Mouse (Mus musculus) erythroblast, embryonic 14.5 days (primary cell): ENCODE data around the gene Slc2a4. TPM values are rescaled to one million over a fixed set of nuclear protein-coding genes. Genes with fewer than 3 reads are reported as not detected.

Experiments used
- H3K27me3 ChIP-seq: 2 replicates; pipeline ENCODE4 v1.6.1; 2012; ENCODE audit warnings: inconsistent platforms; ENCODE audit not compliant: control insufficient read depth
- H3K36me3 ChIP-seq: 2 replicates; pipeline ENCODE4 v1.6.1; 2012; ENCODE audit warnings: mild to moderate bottlenecking, inconsistent platforms; ENCODE audit not compliant: control insufficient read depth
- H3K4me1 ChIP-seq: 2 replicates; pipeline ENCODE4 v1.6.1; 2012; ENCODE audit warnings: inconsistent platforms; ENCODE audit not compliant: control insufficient read depth
- H3K4me3 ChIP-seq: replicated peaks from 2 replicates; pipeline ENCODE3; 2012; ENCODE audit warnings: moderate library complexity, mild to moderate bottlenecking, inconsistent platforms
- H3K9me3 ChIP-seq: 2 replicates; pipeline ENCODE4 v1.6.1; 2012; ENCODE audit warnings: low read length, inconsistent platforms, mixed read lengths; ENCODE audit not compliant: control insufficient read depth
- GATA1 ChIP-seq: IDR thresholded peaks from 2 replicates; pipeline ENCODE4 v1.6.1; 2012; ENCODE audit warnings: low read length, inconsistent platforms, mixed read lengths
- TAL1 ChIP-seq: IDR thresholded peaks from 3 replicates; pipeline ENCODE4 v1.6.1; 2012; ENCODE audit warnings: low read length, inconsistent platforms, mixed read lengths
- polyA plus RNA-seq: library from polyadenylated mRNA; stranded (reverse); fragments of >175 nt; gene quantifications from 2 replicates; pipeline ENCODE4 v1.2.3, GENCODE M21; 2012

Gene Slc2a4
- polyA plus RNA-seq, 1 experiment, result 7.7 TPM

DNA sequence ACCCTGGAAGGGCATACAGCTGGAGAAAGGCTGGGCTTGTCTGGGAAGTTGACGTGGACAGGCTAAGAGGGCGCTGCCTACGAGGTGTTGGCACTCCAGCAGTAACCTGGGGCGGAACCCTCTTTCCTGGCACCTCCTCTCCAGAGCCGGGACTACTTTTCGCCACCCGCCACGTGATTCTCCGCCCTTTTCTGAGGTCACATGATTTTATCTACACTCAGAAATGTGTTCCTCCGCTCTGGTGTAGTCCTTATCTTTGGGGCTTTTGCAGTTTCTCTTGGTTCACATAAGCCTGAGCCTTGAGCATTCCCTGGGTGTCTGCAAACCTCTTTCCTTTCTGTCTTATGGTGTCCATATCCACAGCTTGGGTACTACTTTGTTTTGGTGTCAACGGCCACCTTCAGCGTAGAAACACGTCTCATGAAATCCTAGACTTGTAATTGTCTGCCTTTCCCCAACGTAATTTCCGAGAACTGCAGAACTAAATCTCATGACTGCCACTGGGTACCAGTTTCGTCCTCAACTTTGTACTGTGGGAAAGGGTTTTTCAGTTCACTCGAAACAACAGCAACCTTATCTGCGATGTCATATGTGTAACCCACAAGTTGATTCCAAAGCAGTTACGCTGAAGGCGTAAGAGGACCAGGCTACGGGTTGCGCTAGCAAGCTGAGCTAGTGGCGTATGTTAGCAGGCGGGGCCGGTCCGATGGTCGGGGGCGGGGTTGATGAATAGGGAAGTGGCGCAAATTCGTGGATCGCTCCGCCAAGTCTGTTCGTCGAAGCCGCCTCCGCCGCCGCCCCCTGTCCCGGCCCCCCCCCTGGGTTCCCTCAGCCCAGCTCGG lies 43.1 kb upstream of the Slc2a4 start, which contains the start of gene Gabarap:
TSS of gene Gabarap (plus strand) at position 294 of the 842 bp plus-strand sequence.
- peaks cover 71% of the 10 kb centered on the region for H3K36me3 ChIP-seq
- H3K9me3 ChIP-seq, result no peaks in the 10 kb centered on the region
- TF ChIP-seq GATA1 (peak; percentile 77), TAL1 (no peak)
- H3K4me1 ChIP-seq, result peaks cover 43% of the 10 kb centered on the region
- no peaks in the 10 kb centered on the region for H3K27me3 ChIP-seq
- H3K4me3 ChIP-seq, result peak within 1 kb of the TSS; percentile 86

DNA sequence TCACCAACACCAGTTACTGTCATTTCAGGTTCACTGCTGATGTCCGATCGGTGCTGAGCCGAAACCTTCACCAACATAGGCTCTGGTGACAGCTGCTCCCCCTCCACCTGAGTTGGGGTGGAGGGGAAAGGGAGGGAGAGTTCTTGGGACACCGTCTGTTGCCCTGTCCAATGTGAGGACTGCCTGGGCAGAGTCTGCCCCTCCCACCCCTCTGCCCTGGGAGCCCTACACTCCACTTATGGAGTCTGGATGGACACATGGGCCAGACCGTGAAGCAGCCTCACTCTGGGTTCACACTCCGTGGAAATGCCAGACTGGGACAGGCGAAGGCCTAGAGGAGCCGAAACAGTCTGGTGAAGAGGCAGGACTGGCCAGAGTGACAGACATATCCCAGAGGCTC lies 42.0 kb upstream of the Slc2a4 start:
- TF ChIP-seq TAL1, result no peak
- TF ChIP-seq GATA1, result no peak
- H3K9me3 ChIP-seq, result no peaks in the 10 kb centered on the region
- no peak overlapping the region for H3K4me3 ChIP-seq
- H3K36me3 ChIP-seq, result peaks cover 77% of the 10 kb centered on the region
- H3K27me3 ChIP-seq, result no peaks in the 10 kb centered on the region
- peaks cover 40% of the 10 kb centered on the region for H3K4me1 ChIP-seq

DNA sequence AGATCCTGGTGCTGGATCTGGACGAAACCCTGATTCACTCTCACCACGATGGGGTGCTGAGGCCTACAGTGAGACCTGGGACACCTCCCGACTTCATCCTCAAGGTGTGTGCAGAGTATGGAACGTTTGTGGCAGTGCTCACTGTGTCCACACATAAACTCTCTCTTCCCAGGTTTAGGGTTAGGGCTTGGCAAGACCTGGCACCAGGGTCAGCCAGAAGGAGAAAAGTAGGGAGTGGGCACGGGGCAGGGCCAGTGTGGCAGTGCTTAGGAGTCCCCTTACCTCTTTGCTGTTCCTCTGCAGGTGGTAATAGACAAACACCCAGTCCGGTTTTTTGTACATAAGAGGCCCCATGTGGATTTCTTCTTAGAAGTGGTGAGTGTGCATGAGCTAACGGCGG lies 36.4 kb upstream of the Slc2a4 start:
- H3K4me1 ChIP-seq, result peaks cover 45% of the 10 kb centered on the region
- H3K36me3 ChIP-seq, result peaks cover 68% of the 10 kb centered on the region
- H3K9me3 ChIP-seq, result no peaks in the 10 kb centered on the region
- H3K27me3 ChIP-seq, result no peaks in the 10 kb centered on the region
- TF ChIP-seq TAL1, result no peak
- no peak for TF ChIP-seq GATA1
- no peak overlapping the region for H3K4me3 ChIP-seq

DNA sequence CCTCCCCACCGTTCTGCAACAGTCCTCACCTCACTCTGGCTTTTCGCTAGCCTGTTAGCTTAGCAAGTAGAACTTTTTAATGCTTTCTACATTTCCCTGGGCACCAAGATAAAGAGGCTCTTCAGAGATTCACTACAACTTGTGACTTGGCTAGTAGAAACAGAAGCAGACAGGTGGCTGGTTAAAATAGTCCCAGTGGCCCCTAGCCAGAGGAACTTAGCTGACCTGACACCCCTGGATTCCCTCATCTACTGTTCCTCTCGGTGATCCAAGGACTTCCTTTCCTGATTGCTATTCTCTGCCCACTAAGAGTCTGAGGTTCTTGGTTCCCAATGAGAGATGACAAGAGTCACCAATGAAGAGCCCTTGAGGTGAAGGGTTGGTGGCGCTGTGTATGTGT lies 35.4 kb upstream of the Slc2a4 start:
- Histone ChIP-seq H3K27me3 (no peaks in the 10 kb centered on the region), H3K4me3 (peak overlapping the region; percentile 21), H3K9me3 (no peaks in the 10 kb centered on the region), H3K4me1 (peaks cover 54% of the 10 kb centered on the region), H3K36me3 (peaks cover 62% of the 10 kb centered on the region)
- no peak for TF ChIP-seq TAL1
- TF ChIP-seq GATA1, result no peak

DNA sequence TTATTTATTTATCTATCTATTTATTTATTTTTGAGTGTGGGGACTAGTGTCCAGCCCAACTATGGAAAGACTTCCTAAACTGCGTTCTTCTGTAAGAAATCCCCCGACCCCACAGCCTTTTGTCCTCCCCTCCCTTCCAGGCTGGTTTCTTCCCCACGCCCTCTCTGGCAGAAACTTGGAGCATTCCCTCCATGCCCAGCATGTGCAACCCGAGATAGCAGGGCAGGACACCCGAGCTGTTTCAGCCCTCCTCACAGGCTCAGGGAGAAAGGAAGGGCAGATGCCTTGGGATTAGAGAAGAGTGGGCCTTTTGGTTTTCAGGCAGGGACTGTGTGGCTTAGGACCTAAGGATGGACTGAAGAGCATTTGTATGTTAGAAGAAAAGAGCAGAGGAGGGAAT lies 34.9 kb upstream of the Slc2a4 start:
- H3K4me3 ChIP-seq, result peak overlapping the region; percentile 21
- no peaks in the 10 kb centered on the region for H3K9me3 ChIP-seq
- TF ChIP-seq TAL1, result no peak
- no peak for TF ChIP-seq GATA1
- peaks cover 62% of the 10 kb centered on the region for H3K36me3 ChIP-seq
- peaks cover 54% of the 10 kb centered on the region for H3K4me1 ChIP-seq
- no peaks in the 10 kb centered on the region for H3K27me3 ChIP-seq

DNA sequence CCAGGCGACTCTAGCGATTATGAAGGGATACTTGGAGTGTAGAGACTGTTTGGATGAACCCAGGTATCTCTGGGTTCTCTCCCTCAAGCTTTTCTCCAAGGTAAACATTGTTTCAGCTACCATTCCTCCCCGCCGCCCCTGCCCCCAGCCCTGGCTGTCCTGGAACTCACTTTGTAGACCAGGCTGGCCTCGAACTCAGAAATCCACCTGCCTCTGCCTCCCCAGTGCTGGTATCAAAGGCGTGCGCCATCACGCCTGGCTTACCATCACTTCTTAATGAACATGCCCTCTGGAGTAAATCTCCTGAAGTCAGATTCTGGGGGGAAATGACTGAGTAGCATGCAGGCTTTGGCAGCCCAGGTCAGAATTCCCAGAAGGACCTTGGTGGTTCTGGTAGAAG lies 34.2 kb upstream of the Slc2a4 start, which contains the start of gene Elp5:
TSS of gene Elp5 (minus strand) at position 293 of the 400 bp plus-strand sequence.
- Histone ChIP-seq H3K4me3 (peak within 1 kb of the TSS; percentile 94), H3K36me3 (peaks cover 60% of the 10 kb centered on the region), H3K9me3 (no peaks in the 10 kb centered on the region), H3K4me1 (peaks cover 54% of the 10 kb centered on the region), H3K27me3 (no peaks in the 10 kb centered on the region)
- TF ChIP-seq GATA1, result no peak
- TF ChIP-seq TAL1, result no peak

DNA sequence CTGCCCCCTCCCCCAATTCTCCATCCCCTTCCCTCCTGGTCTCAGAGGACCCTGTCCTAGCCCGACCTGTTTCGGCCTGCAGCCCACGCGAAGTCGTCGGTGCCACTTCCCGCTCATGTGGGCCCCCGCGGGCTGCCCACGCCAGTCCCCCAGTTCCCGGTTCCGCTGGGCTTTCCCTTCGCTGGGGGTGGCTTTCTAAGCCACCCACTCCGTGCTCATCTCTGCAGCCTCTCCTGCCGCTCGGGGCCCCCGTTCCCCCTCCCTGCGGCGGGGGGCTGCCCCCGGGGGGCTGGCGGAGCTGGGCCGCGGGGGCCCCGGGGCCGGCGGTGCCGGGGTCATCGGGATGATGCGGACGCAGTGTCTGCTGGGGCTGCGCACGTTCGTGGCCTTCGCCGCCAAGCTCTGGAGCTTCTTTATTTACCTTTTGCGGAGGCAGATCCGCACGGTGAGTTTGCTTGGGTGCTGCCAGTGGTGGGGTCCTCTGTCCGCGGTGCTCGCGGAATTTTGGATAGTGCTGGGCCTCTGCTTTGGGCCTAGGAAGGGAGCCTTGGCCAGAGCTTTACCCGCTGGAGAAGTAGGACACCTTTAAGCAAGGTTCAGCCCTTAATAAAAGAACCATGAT lies 33.3 kb upstream of the Slc2a4 start, which contains the start of gene Ctdnep1:
TSS of gene Ctdnep1 (plus strand) at position 16 of the 622 bp plus-strand sequence.
- Histone ChIP-seq H3K36me3 (peaks cover 59% of the 10 kb centered on the region), H3K27me3 (no peaks in the 10 kb centered on the region), H3K4me1 (peaks cover 53% of the 10 kb centered on the region), H3K4me3 (peak within 1 kb of the TSS; percentile 94), H3K9me3 (no peaks in the 10 kb centered on the region)
- TF ChIP-seq GATA1, result no peak
- no peak for TF ChIP-seq TAL1

DNA sequence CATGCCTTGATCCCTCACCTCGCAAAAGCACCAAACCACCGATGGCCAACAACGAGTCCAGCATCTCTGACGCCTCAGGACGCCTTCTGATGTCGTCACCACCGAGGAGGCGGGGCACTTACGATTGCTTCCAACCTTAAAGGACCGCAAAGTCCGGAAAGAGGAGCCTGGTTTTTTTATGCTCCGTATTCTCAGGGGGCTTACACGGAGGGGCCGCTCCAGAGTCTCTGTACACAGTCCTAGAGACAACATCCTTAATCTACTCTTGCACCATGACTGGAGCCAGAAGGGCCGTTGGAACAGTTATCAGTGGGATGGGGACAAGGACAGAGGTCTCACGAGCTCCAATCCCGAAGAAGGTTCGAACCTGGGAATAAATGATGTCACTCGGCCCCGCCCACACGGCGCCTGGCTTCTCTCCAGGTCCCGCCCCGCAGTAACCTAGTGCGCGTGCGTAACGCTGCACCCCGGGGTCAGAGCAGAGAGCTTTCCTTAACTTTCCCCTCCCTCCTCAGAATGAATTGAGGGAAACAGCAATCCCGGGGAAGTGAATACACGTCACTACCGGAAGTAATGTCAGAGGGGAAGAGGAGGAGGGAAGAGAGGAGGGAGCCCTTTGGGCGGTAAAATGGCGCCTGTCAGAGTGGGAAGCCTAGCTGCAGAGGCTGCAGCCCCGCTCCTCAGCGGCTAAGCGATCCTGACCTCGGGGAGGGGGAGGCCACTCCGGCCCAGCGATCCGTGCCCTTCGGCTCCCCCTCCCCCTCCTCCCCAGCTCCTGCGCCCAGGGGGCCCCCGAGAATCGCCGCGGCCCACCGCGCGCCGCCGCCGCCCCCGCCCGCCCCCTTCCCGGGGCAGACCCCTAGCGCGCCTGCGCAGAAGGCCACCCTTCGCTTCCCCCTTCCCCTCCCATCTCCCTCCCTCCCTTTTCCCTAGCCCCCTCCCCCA lies 32.5 kb upstream of the Slc2a4 start:
- Histone ChIP-seq H3K27me3 (no peaks in the 10 kb centered on the region), H3K36me3 (peaks cover 61% of the 10 kb centered on the region), H3K4me3 (peak overlapping the region; percentile 94), H3K9me3 (no peaks in the 10 kb centered on the region), H3K4me1 (peaks cover 52% of the 10 kb centered on the region)
- no peak for TF ChIP-seq GATA1
